Mouse (Mus musculus) stomach, postnatal 0 days (tissue): Measurements from ENCODE around the gene Fjx1. TPM values are rescaled to one million over a fixed set of nuclear protein-coding genes. Genes with fewer than 3 reads are reported as not detected.

Experiments used
- ATAC-seq: fragments of 200-750 bp; cut with Nextera tagmentation; 2 replicates; pipeline ENCODE4 v1.8.0; 2017; ENCODE audit not compliant: low FRiP score, low TSS enrichment
- DNase-seq: peaks from one replicate; pipeline ENCODE4 v3.0.0-alpha.2; 2016; ENCODE audit warnings: low spot score
- H3K27ac ChIP-seq: fragments of 300-500 bp; sonication (generic); replicated peaks from 2 replicates; pipeline ENCODE4 v1.5.1; 2014; ENCODE audit warnings: mild to moderate bottlenecking, control low read depth
- H3K27me3 ChIP-seq: fragments of 300-500 bp; sonication (generic); 2 replicates; pipeline ENCODE4 v1.6.1; 2014; ENCODE audit warnings: low read length; ENCODE audit not compliant: control insufficient read depth, insufficient read depth
- H3K36me3 ChIP-seq: fragments of 300-500 bp; sonication (generic); 2 replicates; pipeline ENCODE4 v1.6.1; 2014; ENCODE audit warnings: low read length, mixed read lengths; ENCODE audit not compliant: control insufficient read depth, insufficient read depth
- H3K4me1 ChIP-seq: fragments of 300-500 bp; sonication (generic); replicated peaks from 2 replicates; pipeline ENCODE4 v1.6.1; 2014; ENCODE audit warnings: antibody characterized with exemption; ENCODE audit not compliant: control insufficient read depth, insufficient read depth
- H3K4me2 ChIP-seq: fragments of 300-500 bp; sonication (generic); replicated peaks from 2 replicates; pipeline ENCODE4 v1.6.1; 2014; ENCODE audit warnings: low read depth, mild to moderate bottlenecking, control low read depth, moderate library complexity
- H3K4me3 ChIP-seq: fragments of 300-500 bp; sonication (generic); 2 replicates; pipeline ENCODE4 v1.5.1; 2014; ENCODE audit warnings: low read depth, low read length, control low read depth
- H3K9ac ChIP-seq: fragments of 300-500 bp; sonication (generic); 2 replicates; pipeline ENCODE4 v1.6.1; 2014; ENCODE audit warnings: mild to moderate bottlenecking, low read length, control low read depth, mixed read lengths
- H3K9me3 ChIP-seq: fragments of 300-500 bp; sonication (generic); 2 replicates; pipeline ENCODE4 v1.6.1; 2016; ENCODE audit warnings: low read length; ENCODE audit not compliant: control insufficient read depth
- CTCF ChIP-seq: IDR thresholded peaks from 2 replicates; pipeline ENCODE4 v1.5.1; 2016; ENCODE audit warnings: antibody characterized with exemption, low read depth, mild to moderate bottlenecking, moderate library complexity
- EP300 ChIP-seq: optimal IDR thresholded peaks from 2 replicates; pipeline ENCODE3; 2016; ENCODE audit warnings: antibody characterized with exemption
- WGBS: fragments of 180-500 bp; shearing (Covaris S2); extraction: QIAGEN DNeasy Blood & Tissue Kit; methylation state at CpG from one replicate; pipeline ENCODE4 v1.1.7; 2014; 5-methylcytosine and 5-hydroxymethylcytosine counted together
- polyA plus RNA-seq: library from polyadenylated mRNA; unstranded; fragments of >200 nt; fragmentation: Nextera tagmentation; extraction: Ambion mirVana; gene quantifications from 2 replicates; pipeline ENCODE4 v1.2.1, GENCODE M21; 2015

Gene Fjx1
- polyA plus RNA-seq, 1 experiment from 2014 or later: 5.9 TPM

DNA sequence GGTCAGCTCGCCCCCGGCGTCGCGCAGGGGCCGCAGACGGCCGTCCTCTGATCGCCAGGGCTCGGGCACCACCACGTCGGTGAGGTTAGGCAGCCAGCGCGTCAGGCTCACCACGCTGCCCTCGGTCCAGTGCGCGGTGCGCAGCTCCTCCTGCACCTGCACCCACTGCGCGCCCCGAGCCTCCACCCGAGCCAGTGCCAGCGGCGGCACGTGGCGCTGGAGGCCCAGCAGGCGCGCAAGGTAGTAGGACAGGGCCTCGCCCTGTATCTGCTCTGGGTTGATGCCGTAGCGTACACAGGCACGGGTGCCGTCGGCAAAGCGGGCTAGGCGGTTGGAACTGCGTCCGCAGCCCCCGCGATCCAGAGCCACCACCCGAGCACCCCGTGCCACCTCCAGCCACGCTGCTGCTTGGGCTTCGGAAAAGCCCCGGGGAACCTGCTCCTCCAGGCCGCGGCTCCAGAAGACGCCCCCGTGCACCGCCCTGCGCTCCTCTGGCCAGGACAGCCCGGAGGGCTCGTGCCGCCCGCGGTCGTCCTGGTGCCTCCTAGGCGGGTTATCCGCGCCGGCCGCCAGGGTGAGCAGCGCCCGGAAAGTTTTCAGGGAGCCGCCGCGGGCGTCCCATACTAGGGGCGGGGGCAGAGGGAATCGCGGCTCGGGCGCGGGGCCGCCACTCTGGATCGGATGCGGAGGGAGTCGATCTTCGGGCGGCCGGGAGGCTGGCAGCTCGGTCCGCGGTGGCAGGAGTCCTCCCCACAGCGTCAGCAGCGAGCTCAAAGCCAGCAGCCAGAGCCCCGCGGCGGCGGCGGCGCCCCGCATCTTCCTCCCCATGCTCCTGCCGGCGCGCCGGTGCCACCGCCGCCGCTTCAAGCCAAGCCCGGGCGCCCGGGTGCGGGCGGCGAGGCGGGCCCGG, 1.3 kb downstream of the Fjx1 start:
- TF ChIP-seq EP300: no peak
- peak; percentile 42 for TF ChIP-seq CTCF
- DNase-seq (peak; percentile 56), ATAC-seq (peak; percentile 77)
- Histone ChIP-seq H3K36me3 (no peaks in the 10 kb centered on the region), H3K9me3 (no peaks in the 10 kb centered on the region), H3K27me3 (no peaks in the 10 kb centered on the region), H3K4me1 (peaks cover 3% of the 10 kb centered on the region; the same call in 1 of the 2 replicates), H3K4me2 (peak overlapping the region; percentile 99), H3K9ac (peak overlapping the region; percentile 73), H3K4me3 (peak overlapping the region; percentile 65), H3K27ac (peak overlapping the region; percentile 67)
- WGBS: under 1% methylated on average over 97 of the region's 109 CpGs

DNA sequence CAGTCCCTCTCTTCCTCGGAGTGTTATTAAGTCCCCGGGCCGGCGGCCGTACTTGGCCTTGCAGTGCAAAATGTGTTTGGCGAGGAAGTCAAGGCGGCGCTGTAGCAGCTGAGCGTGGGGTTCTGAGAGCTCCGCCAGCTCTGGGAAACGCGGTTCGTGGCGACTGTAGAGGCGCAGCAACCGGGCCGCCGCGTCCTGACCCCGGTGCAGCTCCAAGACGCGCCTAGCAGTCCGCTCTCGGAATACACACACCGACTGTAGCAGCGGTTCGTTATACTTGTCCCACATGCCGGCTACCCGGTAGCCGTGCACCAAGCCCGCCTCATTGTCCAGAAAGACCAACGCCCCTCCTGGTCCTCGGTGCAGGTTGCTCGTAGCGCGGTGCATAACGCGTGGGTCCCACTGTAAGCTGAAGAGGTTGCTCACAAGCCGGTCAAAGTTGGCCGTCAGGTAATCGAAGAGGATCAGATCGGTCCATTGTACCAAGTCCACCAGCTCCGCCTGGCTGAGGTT, 2.0 kb downstream of the Fjx1 start:
- WGBS: 1% methylated on average over 43 of the region's 43 CpGs
- Histone ChIP-seq H3K4me1 (peaks cover 3% of the 10 kb centered on the region; the same call in 1 of the 2 replicates), H3K9me3 (no peaks in the 10 kb centered on the region), H3K27ac (no peak overlapping the region; the same call in 1 of the 2 replicates), H3K9ac (peak overlapping the region; percentile 73), H3K36me3 (no peaks in the 10 kb centered on the region), H3K27me3 (no peaks in the 10 kb centered on the region), H3K4me3 (peak overlapping the region; percentile 65), H3K4me2 (peak overlapping the region; percentile 99)
- DNase-seq (peak; percentile 57), ATAC-seq (peak; percentile 23; the same call in 1 of the 2 replicates)
- no peak for TF ChIP-seq EP300
- peak; percentile 40; the same call in 1 of the 2 replicates for TF ChIP-seq CTCF

DNA sequence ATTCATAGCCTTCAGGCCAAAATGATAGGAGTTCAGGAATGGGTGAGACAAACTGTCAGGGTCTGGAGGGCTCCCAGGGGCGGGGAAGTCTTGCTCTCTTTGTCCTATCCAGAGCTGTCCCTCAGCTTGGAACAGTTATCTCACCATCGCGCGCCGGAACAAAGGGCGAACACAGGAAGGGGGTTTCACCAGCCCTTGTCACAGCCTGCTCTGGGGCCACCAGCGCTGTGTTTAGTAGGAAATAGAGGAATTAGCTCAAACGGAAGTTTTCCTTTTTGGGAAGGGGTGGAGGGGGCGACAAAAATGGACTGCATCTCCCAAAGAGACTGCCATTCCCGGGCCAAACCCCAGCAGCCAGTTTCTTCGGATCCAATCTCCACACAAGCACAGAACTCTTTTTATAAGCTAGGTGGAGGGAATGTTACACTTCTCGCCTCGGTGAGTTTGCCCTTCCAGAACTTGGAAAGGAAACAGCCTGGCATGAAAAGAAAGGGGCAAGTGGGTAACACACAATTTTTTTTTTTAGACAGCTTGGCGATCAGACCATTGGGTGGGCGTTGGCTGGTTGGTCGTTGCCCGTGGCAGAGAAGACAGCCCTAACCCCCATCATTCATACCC, 2.6 kb downstream of the Fjx1 start:
- Histone ChIP-seq H3K9me3 (no peaks in the 10 kb centered on the region), H3K4me1 (peaks cover 3% of the 10 kb centered on the region; the same call in 1 of the 2 replicates), H3K27ac (no peak overlapping the region), H3K4me2 (peak overlapping the region; percentile 99), H3K36me3 (no peaks in the 10 kb centered on the region), H3K9ac (peak overlapping the region; percentile 73), H3K27me3 (no peaks in the 10 kb centered on the region), H3K4me3 (peak overlapping the region; percentile 65)
- no peak for ATAC-seq
- TF ChIP-seq CTCF: no peak
- no peak for TF ChIP-seq EP300
- whole genome bisulfite sequencing: 18% methylated on average over 17 of the region's 17 CpGs
- no peak for DNase-seq

DNA sequence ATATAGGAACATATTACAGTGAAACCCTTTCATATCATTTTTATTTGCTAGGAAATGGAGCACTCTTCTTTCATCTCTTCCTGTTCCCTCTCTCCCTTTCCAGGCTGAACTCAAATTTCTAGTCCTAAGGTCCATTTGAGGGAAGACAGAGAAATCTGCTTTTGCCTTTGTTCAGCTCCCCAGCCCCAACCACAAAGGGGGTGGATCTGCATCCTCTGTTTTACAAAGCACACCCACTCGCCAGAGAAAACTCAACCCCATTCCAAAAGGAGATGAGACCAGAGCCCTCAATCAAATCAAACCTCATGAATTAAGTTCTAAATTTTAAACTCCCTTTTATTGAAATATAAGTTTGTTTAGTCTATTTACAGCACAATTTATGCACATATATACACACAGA, 3.2 kb downstream of the Fjx1 start:
- peaks cover 3% of the 10 kb centered on the region; the same call in 1 of the 2 replicates for H3K4me1 ChIP-seq
- no peak overlapping the region for H3K9ac ChIP-seq
- no peak overlapping the region for H3K4me2 ChIP-seq
- 63% methylated on average over 1 of the region's 1 CpGs for WGBS
- ATAC-seq (no peak), DNase-seq (no peak)
- no peaks in the 10 kb centered on the region for H3K9me3 ChIP-seq
- no peak overlapping the region for H3K27ac ChIP-seq
- no peaks in the 10 kb centered on the region for H3K27me3 ChIP-seq
- TF ChIP-seq EP300 (no peak), CTCF (no peak)
- no peaks in the 10 kb centered on the region for H3K36me3 ChIP-seq
- H3K4me3 ChIP-seq: no peak overlapping the region

DNA sequence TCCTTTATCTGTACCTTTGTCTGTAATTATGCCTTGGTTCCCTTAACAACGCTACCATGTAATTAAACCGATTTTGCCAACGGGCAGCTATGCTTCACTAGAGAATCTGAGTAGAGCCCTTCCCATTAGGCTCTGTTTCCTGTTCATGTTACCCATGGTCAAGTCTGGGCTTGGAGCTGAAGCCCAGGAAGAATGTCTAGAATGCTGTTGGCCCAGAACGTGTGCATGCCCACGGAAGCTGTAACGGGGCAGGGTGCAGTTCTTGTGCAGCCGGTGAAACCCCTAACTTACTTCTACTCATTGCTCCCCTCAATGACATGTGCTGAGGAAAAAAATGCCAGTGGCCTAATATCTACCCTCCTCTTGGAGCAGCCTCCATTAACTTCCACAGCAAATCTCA, 4.5 kb downstream of the Fjx1 start:
- ATAC-seq (no peak), DNase-seq (no peak)
- Histone ChIP-seq H3K27ac (no peak overlapping the region), H3K36me3 (no peaks in the 10 kb centered on the region), H3K9ac (no peak overlapping the region), H3K27me3 (no peaks in the 10 kb centered on the region), H3K4me1 (peaks cover 3% of the 10 kb centered on the region; the same call in 1 of the 2 replicates), H3K4me3 (no peak overlapping the region), H3K9me3 (no peaks in the 10 kb centered on the region), H3K4me2 (no peak overlapping the region)
- TF ChIP-seq EP300: no peak
- TF ChIP-seq CTCF: no peak
- WGBS: 73% methylated on average over 7 of the region's 7 CpGs
